Mouse (Mus musculus) left cerebral cortex, postnatal 25 days (tissue): ENCODE results near the gene Kdf1. TPM values are rescaled to one million over a fixed set of nuclear protein-coding genes. Genes with fewer than 3 reads are reported as not detected.
A peak's percentile ranks its signal among the peaks of the same experiment; 100 is the strongest.

ENCODE experiments used
- DNase-seq, 2 experiments: peaks; one replicate each; pipeline ENCODE4 v3.0.0; 2022; ENCODE audit warnings: low spot score in 2 of 2, mixed read lengths in 1 of 2
- intact Hi-C: fragments of 180-260 bp; cut with DNase I; formaldehyde crosslinking; loops from one replicate; pipeline ENCODE4 v1.15.1; 2025
- total RNA-seq, 2 experiments: library from RNA; stranded (reverse); gene quantifications; 2 replicates each; pipeline ENCODE4 v1.2.3; 2021

Gene Kdf1
- not detected for total RNA-seq

DNA sequence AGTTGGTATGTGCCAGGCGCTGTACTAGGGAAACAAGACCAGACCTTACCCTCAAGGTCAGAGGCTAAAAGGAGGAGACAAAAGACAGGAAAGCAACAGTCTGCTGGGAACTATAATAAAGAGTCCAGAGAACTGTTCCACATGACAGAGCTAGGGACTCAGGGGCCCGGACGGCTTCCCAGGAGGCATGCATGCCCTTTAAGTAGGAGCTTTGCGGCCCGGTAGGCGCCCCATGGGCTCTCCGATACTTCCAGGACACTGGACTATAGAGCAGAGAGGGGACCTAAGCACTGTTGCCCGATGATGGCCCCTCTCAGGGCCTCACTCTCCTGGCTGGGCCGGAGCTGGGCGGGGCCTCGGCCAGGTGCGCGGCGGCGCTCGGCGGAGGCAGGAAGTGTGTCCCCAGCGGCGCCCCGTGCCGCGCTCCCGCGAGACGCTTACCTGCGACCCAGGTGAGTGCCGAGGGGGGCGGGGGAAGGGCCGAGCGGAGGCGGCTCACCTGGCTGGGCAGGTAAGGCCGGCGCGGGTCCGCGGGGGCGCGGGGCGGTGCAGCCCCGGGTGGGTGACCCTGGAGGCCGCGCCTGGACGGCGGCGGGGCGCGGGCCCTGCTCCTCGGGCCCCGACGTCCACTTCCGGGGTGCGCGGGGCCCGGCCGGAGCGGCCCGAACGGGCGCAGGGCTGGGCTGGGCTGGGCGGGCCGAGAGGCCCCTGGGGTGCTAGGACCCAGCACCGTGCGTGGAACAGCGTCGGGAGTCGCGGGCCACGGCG, at the start of gene Kdf1:
Gene Kdf1 (plus strand): TSS at position 363 of the 768 bp plus-strand sequence.
- DNase-seq, result no peak
- intact Hi-C loops, result no loop called here

DNA sequence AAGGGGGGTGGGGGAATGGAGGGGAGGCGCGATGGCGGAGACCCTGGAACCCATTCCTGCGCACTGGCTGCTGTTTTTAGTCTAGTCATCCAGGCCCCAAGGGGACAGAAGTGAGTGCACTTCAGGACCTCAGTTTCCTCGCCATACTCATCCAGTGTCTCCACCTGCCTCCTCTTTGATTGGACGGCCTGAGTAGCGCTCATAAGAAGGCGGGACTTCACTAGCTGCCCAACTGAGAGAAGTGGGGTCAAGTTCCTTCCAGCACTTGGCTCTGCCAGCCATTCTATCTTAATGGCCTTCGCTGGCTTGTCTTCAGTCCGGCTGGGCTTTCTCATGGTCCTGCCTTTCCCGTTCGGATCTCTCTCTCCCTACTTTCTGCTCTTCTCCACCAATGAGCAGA, 49.6 kb upstream of the Kdf1 start:
- intact Hi-C loops, result no loop called here

DNA sequence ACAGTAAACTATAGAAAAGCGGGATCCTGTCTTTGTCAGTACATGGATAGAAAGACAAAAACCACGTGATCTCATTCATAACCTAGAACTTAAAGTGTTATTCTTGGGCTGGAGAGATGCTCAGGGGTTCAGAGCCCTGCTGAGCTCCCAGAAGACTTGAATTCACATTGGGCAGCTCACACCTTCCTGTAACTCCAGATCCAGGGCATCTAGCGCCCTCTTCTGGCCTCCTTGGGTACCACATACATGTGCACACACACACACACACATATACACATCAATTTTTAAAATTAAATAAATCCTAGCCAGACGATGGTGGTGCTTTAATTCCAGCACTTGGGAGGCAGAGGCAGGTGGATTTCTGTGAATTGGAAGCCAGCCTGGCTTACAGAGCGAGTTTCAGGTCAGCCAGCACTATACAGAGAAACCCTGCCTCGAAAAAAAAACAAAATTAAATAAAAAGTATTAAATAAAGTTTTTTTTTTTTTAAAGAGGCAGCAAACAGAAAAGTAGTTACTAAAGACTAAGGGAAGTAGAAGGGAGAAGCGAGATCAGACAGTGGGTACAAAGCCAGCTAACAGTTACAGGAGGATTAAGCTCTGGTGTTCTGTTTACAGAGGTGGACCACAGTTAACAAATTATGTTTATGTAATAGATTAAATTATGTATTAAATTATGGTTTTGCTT, 47.5 kb upstream of the Kdf1 start:
- intact Hi-C loops, result no loop called here

More for the DNA sequence above, 49.6 kb upstream of the Kdf1 start:
- no peak for DNase-seq

DNA sequence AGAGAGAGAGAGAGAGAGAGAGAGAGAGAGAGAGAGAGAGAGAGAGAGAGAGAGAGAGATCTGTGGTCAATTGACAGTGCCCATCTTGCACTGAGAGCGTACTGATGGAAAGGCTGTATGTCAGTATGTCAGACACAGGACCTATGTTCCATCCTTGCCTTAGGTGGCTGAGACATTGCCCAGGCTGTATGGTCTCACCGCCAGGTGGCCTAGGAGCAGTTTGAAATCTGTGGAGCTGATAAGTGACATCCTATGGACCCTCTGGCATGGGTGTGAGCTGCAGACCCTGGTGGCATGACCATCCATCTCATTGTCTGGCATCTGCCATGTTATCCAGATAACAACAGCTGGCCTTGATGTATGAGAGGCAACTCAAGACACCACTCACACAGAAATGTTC, 44.9 kb upstream of the Kdf1 start:
- no peak for DNase-seq
- intact Hi-C loops, result no loop called here

More for the DNA sequence above, 47.5 kb upstream of the Kdf1 start:
- DNase-seq, result no peak

DNA sequence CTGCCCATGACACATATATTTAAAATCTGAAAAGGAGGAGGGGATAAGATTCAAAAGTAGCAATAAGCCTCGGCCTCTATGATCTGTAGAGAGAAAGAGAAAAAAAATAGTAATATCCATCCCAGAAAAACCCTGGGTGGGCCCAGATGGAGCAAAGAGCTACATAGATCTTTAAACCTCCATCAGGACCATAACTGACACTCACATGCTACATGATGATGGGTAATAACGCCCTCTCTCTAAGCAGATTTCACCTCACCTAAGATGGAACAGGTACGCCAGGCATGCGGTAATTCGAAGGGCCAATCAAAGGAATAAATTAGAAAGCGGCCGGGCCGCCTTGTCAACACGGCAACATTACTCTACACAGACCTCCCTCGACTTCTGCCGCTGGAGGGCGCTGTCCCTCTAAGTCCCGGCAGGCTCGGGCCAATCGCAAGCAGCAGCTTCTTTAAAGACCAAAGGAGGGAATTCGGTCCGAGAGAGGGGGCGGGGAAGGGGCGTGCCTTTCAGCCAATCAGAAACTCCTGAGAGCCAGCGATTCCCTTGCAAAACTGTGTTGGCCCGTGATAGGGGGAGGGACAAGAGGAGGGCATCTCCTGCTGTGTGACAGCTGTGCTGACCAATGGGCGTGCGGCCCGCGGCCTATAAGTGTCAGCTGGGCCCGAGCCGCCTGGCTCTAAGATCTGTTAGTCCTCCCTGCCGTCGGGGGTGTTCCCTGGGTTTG, 39.1 kb upstream of the Kdf1 start, which contains the start of gene Tent5b:
Gene Tent5b (plus strand): TSS at position 675 of the 727 bp plus-strand sequence.
- peak; percentile 94 to 98 for DNase-seq
- intact Hi-C loops, result no loop called here

DNA sequence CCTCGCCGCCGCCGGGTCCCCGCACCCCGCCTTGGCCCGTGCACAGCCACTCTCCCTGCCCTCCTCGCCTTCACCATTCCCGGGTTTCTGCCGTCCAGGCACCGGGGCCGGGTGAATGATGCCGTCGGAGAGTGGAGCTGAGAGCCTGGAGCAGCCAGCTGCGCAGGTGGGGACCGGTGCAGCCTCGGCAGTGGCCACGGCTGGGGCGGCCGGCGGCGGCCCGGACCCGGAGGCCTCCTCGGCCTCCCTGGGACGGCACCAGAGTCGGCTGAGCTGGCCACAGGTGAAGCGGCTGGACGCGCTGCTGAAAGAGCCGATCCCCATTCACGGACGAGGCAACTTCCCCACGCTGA, 38.6 kb upstream of the Kdf1 start:
- intact Hi-C loops, result no loop called here
- no peak for DNase-seq

DNA sequence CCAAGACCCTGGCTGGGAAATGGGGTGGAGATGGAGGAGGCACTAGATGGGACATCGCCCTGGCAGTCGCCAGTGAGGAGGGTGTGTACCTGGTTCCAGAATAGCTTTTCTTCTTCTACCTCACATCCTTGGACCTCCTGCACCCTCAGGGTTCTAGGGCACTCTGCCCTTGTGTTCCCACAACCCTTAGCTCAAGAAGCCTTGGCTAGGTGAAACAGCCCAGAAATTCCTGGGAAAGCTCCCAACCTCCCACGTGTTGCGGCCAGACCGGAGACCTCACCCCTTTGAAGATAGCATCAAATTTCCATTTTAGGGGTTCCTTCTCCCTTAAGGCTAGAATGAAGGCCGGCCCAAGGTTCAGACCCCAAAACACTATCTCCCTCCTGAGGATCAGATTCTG, 38.0 kb upstream of the Kdf1 start:
- intact Hi-C loops, result no loop called here
- DNase-seq, result no peak

DNA sequence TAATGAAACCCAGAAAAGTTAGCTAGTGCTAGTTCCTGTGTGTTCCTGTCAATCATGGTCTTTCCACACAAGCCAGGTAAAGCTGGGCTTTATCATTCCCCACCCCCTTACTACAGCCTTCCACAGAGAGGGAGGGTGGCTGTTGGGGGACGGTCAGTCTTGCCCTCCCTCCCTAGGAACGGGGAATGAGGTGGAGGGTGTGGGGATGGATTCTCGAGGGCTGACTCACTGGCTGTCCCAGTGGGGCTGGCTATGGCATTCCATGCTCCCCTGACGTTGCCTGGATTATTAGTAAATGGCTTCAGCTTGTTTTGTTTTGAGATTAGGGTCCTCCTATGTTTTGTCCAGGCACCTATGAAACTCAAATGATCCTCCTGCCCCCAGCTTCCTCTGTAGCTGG, 37.3 kb upstream of the Kdf1 start:
- intact Hi-C loops, result no loop called here
- DNase-seq, result no peak

DNA sequence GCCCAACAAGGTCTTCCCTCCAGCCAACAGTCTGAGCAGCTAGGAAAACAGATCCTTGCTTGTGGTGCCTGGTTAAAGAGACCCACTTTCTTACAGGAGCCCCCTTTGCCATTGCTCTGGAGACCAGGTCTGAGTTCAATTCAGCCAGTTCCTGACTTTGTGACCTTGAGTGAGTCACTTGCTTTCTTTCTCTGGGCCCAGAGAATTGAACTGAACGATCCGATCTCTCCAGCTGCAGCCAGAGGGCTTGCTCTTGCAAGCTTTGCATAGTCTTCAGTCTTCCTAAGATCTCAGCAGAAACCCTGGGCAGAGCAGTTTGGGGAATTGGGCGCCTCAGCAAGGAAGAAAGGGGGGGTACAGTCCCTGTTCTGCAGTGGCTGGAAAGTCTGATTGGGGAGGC, 36.3 kb upstream of the Kdf1 start:
- intact Hi-C loops, result no loop called here
- no peak for DNase-seq

DNA sequence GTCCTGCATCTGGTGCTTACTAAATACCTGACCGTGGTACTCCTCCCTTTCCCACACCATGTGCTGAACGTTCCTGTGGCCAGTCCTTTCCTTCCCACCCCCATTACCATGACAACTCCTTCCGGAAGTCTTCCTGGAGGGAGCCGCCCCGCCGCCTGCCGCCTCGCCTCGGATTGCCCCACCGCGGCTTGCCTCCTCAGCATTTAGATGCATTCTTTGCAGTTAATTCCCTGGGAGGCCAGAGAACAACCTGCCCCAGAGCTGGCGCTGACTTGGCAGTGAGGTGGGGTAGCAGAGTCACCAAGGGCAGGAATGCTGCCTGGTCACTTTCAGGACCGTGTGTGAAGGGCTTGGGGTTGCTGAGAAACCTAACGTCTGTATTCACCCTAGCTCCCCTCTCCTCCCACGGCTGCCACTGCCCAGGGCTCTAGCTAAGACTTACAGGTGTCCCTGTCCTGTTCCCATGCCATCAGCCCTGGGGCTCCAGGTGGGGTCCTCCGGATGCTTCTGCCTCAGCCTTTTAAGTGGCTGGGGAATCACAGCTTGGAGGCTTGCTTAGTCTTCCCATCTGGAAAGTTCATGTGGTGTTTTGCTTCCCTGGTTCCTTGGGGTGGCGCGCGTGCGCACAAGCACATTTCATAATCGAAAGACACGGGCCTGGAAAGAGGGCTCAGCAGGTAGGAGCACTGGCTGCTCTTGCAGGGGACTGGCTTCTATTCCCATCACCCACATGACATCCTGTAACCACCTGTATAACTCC, 34.3 kb upstream of the Kdf1 start:
- DNase-seq, result peak in 1 of 2 experiments; percentile 42
- intact Hi-C loops, result no loop called here

DNA sequence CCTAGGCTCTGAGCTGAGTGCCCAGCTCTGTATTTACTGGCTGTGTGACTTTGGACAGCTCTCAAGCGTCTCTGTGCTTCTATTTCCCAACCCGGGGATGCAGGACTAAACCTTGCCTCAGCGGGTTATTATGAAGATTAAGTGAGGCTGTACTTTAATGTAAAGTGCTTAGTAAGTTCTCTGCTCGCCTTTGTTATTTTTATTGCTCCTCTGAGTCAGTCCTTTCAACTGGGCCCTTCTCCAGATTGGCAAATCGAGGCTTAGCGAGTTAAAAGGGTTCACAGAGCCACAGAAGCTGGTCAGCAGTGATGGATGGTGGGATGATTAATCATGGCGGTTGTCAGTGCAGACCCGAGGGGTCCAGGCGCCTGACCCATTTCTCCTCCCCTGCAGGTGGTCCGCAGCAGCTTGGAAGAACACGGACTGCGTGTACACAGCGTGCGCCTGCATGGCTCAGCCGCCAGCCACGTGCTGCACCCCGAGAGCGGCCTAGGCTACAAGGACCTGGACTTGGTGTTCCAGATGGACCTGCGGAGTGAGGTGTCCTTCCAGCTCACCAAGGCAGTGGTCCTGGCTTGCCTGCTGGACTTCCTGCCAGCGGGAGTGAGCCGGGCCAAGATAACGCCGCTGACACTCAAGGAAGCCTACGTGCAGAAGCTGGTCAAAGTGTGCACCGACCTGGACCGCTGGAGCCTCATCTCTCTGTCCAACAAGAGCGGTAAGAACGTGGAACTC, 32.9 kb upstream of the Kdf1 start:
- intact Hi-C loops, result no loop called here
- DNase-seq, result no peak

DNA sequence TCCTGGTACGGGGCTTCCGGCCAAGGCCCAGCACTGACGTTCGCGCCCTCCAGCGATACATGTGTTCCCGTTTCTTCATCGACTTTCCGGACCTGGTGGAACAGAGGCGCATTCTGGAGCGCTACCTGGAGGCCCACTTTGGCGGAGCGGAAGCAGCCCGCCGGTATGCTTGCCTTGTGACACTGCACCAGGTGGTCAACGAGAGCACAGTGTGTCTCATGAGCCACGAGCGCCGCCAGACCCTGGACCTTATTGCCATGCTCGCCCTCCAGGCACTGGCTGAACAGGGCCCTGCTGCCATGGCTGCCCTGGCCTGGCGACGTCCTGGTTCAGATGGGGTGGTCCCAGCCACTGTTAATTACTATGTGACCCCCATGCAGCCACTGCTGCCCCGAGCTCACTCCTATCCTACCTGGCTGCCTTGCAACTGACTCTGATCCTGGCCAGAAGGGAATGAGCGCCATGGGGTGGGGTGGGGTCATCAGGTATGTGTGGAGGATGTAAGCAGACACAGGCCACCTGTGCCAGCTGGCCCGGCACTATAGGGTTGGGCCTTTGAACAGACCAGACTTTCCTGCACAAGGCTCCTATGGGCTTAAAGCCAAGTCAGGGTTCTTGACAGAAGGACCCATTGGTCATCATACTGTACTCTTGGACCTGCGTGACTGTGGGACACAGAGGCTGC, 31.9 kb upstream of the Kdf1 start:
- no peak for DNase-seq

DNA sequence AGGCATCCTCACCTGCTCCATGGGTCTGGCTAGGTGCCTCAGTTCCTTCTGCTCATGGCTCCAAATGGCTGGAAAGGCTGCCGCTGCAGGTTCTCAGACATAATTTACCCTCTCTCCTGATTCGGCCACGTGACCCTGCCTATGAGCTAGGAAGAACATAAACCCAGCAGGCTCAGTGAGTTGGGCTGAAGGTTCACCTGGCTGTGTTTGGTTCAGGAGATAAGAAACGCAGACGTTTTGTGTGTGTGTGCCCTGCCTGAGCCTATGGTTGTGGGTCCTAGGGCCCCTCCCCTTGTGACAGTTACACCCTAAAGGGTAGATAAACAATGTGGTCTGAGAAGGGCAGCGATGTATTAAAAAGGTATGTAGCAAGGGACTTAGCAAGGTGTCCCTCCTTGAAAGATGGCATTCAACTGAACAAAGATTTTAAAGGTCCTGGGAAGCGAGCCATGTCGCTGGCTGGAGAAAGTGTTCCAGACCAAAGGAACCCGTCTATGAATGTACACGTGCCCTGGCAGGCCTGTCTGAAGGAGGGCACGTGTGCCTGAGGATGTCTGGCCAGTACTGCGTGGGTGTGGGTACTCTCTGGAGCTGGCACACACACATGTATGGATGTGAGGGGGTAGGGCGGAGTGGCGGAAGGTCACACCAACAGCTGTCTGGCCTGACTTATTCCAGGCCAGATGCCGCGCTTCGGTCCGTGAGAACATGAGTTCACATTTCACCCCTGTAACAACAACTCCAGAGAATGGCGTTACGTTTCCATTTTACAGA, 30.0 kb upstream of the Kdf1 start:
- DNase-seq, result no peak
- intact Hi-C loops, result no loop called here

More for the DNA sequence above, 31.9 kb upstream of the Kdf1 start:
- intact Hi-C loops, result no loop called here

DNA sequence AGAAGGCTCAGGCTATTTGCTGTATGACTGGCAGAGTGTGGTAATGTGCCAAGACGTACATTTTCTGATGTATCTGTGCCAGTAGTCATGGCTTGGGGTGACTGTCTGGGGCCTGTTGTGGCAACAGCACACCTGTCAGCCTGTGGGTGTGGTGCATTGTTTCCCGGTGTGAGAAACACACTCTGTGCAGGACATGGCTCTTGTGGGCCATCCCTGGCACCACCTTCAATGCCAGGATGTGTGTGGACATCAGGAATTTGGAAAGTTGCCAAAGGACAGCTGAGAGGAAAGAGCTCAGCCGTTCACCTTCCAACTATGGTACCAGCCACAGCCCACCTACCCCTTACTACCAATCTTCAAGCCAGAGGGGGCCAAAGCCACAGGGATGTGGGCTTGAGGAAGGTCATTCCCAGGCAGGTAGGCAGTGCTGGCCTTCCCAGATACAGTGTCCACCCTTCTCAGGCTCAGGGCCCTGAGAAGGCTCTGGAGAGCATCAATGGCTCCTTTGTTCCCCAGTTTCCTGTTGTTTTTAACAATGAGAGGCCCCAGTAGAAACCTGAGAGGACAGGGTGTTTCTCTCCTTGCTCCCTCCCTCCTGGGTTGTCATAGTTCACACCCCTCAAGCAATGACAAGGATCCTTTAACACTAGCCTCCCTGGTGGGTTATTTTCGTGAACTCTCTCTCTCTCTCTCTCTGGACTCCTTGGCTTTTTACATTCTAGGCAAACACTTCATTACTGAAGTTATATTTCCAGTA, 29.1 kb upstream of the Kdf1 start:
- intact Hi-C loops, result no loop called here
- no peak for DNase-seq

DNA sequence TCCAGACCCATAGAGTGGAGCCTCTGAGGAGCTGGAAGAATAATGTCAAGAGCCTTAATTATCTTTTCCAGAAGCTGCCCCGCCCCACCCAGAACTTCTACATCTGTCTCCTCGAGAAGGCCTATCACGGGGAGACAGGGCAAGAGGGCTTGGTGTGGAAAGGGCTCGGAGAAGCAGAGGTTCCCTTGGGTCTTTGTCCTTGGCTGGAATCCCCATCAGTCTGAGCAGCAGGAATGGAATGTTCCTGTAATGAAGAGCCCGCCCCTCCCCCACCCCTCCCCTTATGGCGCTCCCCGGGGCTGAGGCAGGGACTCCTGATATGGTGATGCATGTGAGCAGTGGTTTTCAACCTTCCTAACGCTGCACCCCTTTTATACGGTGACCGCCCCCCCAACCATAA, 27.0 kb upstream of the Kdf1 start:
- intact Hi-C loops, result no loop called here

DNA sequence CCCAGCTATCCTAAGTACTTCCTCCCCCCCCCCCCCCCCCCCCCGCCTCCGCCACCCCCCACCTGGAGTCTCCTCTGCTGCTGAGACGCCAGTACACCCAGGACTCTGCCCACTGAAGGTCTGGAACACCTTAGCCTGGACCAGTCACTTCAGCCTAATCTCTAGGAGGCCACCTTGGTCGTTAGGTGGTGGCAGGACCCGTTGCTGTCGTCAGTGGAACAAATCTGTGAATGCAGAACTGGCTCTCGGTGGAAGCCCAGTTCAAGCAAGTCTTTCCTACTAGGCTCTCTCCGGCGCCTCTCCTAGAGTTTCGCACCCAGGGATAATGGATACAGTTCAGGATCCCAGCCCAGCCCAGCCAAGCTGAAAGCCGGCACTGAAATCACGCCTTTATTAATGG, 24.9 kb upstream of the Kdf1 start:
- intact Hi-C loops, result no loop called here
- DNase-seq, result no peak

More for the DNA sequence above, 27.0 kb upstream of the Kdf1 start:
- no peak for DNase-seq

DNA sequence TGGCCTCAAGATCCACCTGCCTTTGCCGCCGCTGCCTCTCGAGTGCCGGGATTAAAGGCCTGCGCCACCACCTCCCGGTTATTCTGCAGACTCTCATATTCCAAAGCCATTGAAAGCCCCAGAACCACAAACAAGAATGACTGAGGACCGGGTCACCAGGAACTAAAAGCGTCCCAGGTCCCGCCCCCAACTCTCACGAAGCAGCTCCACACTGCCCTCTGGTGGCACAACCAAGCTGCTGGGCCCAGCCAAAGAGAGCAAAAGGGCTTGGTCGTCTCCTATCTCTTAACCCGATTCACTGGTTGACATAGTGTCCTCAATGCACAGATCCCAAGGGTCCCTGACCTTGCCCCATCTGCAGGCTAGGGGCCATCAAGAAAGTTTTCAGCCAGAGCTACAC, 24.3 kb upstream of the Kdf1 start:
- intact Hi-C loops, result no loop called here
- DNase-seq, result peak; percentile 73 to 78
